Mouse (Mus musculus): ENCODE data around the gene Cryba4.

Cryba4 gene

DNA sequence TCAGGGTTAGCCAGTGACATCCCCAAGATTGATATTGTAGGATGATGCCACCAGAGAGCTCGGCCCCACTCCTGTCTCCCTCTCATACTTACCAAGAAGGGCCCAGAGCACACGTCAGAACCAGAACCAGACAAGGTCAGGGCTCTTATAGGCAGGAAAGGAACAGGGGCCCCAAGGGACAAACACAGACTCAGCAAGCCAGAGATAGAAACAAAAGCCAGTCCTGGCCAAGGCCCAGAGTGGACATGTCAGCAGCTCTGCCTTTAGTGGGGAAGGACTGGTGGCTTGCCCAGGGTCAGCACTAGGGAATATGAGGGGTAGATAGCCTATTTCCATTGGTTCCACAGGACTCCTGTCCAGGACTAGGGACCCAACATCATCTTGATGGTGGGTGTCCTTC lies at the start of gene Cryba4:
Gene Cryba4 (minus strand): TSS at position 119 of the 400 bp plus-strand sequence.
- no peak for DNase-seq (ENCODE audit: low spot score in 2 of 2)

GRCm38 (mm10) chr5:112301694-112302093 lies 49.4 kb upstream of the Cryba4 start:
- no peak for DNase-seq (ENCODE audit: low spot score in 2 of 2)

GRCm38 (mm10) chr5:112300721-112301308 lies 48.5 kb upstream of the Cryba4 start:
- no peak for DNase-seq (ENCODE audit: low spot score in 2 of 2)

- DNase-seq (ENCODE audit: low spot score in 2 of 2) = no peak
These were observed 47.8 kb upstream of the Cryba4 start for GRCm38 (mm10) chr5:112300112-112300511.

DNA sequence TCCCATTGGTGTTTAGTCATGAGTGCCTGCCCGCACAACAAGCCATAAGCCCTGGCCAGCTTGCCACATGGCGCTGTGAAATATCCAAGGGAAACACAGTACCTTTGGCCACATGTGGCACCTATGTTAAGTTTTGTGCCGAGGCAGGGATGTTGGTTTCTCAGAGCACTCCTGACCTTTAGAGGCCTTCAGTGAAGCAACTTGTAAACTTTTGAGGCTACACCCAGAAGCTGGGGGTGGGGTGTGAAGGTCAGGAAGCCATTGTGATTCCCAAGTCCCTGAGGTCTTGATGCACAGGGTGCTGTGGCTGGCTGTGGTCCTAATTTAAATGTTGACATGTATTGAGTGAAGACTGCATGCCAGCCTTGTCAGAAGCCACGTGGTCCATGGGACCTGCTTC lies 47.1 kb upstream of the Cryba4 start:
- no peak for DNase-seq (ENCODE audit: low spot score in 2 of 2)

GRCm38 (mm10) chr5:112298226-112298988 lies 46.1 kb upstream of the Cryba4 start:
- no peak for DNase-seq (ENCODE audit: low spot score in 2 of 2)

DNA sequence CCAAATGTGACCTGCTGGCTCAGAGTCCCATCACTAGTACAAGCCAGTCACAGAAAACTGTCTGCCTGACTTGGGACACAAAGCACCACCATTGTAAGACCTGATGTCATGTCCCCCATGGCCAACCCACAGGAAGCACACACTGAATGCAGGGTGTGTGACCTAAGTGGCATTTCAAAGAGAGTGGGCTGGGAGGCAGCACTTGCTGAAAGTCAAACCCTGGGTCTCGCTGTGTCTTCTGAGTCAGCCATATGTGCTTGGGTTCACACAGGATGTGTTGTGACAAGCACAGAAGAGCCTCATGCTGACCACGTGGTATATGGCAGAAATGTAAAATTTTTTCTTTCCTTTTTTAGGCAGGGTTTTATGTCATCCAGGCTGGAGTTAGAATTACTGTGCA lies 44.9 kb upstream of the Cryba4 start:
- no peak for DNase-seq (ENCODE audit: low spot score in 2 of 2)

GRCm38 (mm10) chr5:112296404-112297181 lies 44.3 kb upstream of the Cryba4 start:
- no peak for DNase-seq (ENCODE audit: low spot score in 2 of 2)

- no peak for DNase-seq (ENCODE audit: low spot score in 2 of 2)
These were observed 43.2 kb upstream of the Cryba4 start for GRCm38 (mm10) chr5:112295564-112295963.

DNA sequence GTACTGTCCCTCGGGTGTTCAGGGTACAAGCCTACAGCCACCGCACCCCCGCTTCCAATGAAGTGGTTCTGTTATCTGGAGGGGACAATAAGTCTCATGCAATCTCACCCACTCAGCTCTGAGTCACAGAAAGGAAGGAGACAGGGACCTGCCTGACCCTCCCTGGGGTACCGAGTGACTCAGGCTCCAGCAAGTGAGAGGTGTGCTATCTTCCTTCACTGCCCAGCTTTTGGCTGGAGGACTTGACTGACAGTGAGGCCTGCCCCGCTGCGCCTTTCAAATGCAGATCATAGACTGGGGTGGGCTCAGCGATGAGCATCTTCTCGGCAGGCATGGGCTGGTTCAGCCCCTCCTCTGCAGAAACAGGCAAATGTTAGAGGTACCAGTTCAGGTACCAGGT lies 42.8 kb upstream of the Cryba4 start:
- no peak for DNase-seq (ENCODE audit: low spot score in 2 of 2)

GRCm38 (mm10) chr5:112294696-112295095 lies 42.4 kb upstream of the Cryba4 start:
- DNase-seq (ENCODE audit: low spot score in 2 of 2) = no peak

DNA sequence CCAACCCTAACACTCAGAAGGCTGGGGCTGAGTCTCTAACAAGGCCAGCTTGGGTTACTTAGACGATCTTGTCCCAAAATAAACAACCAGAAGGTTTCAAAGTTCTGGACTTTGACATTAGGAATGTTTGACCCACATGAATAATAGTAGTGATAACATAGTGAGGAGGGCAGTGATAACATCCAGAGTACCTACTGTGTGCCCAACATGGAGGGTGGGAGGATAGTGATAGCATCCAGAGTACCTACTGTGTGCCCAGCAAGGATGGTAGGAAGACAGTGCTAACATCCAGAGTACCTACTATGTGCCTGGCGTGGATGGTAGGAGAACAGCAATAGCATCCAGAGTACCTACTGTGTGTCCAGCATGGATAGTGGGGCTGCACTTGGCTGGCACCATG lies 41.5 kb upstream of the Cryba4 start:
- no peak for DNase-seq (ENCODE audit: low spot score in 2 of 2)

DNA sequence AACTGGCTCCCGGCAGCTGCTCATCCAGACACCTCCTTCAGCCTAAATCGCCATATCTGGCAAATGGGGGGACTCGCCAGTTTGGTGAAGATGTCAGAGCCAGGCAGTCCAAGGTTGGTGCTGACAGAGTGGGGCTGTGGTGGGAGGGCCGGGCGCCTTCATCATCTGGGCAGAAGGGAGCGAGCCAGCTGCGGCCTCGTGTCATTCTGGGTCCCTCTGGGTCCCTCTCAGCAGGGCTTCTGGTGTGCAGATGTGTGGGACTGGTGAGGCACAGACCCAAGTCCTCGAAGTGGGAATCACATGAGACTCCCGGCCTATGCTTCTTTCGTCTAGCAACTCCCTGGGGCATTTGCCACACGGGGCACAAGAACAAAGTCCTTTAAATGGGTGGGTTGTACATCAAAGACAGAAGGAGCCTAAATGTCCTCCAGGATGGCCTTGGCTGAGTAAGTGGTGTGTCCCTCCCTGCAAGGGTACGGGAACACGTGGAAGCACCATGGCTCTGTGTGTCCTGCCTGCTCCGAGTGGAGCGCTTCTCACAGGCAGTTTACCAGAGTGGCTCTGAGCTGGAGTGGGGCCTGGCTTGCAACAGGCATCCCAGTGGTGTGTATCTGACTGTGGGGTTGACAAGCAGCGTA lies 40.1 kb upstream of the Cryba4 start:
- DNase-seq (ENCODE audit: low spot score in 2 of 2) = no peak

- no peak for DNase-seq (ENCODE audit: low spot score in 2 of 2)
These were observed 39.5 kb upstream of the Cryba4 start for GRCm38 (mm10) chr5:112291866-112292265.

DNA sequence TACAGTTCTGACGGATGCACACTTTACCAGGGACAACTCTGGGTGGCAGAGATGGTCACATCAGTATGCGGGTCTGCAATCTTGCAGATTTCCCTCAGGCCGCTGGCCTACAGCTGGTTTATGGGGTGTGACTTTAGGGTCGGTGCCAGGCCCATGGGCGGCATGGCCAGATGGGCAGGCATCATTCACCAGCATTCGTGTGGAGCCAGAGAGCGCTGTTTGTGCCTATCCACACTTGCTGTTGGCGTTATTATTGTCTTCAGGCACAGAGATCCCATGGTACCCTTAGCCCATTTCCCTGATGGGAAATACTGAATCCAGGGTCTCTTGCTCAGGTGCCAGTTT lies 38.2 kb upstream of the Cryba4 start:
- DNase-seq (ENCODE audit: low spot score in 2 of 2) = no peak

DNA sequence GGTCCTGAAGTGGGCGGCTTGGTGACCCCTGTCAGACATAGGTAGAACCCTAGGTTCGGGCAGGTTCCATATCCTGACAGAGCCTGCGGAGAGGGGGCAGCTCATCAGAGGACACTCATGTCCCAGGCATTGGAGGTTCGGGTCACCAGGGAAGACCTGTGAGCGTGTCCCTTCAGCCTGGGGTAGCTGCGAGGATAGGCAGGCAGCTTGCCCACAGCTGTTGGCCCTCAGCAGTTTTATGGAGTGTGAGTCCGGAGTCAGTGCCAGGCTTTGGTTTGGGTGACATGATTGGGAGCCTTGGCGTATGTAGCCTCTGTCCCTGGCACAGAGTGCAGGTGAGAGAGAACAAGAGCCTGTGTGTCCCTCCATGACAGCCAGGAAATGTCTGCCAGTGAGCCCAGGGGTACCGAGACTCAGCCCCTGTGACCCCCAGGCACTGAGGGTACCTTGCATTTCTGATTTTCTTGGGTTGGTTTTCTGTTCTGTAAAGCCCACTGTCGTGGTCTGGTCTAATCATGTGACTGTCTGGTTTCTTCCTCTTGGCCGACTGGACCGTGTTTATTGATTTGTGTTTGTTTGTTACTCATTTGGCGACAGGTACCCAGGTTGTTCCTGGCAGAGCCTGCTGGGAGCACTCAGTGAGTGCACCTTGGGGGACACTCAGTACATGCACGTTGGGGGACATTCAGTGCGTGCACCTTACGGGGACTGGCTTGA lies 37.7 kb upstream of the Cryba4 start:
- no peak for DNase-seq (ENCODE audit: low spot score in 2 of 2)

GRCm38 (mm10) chr5:112289236-112289635 lies 36.9 kb upstream of the Cryba4 start:
- DNase-seq (ENCODE audit: low spot score in 2 of 2) = no peak

- no peak for DNase-seq (ENCODE audit: low spot score in 2 of 2)
These were observed 36.1 kb upstream of the Cryba4 start for GRCm38 (mm10) chr5:112288193-112289141.

DNA sequence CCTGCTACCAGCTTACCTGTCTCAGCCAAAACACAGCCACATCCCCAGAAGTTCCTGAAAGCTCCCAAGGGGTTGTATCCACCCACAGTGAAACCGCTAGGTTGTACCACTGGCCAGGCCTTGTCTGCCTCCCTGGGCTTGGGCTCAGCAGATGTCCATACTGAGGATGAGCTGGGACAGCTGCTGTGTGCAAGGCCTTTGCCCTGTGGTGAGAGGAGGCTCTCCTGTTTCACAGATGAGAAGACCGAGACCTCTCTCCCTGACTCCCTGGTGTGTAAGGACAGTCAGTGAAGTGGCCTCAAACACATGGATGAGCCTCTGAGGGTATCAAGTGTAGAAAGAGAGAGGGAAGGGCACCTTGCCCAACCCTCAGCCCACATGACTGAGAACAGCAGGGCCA lies 35.3 kb upstream of the Cryba4 start:
- DNase-seq (ENCODE audit: low spot score in 2 of 2) = no peak

GRCm38 (mm10) chr5:112286984-112287641 lies 34.8 kb upstream of the Cryba4 start:
- DNase-seq (ENCODE audit: low spot score in 2 of 2) = no peak

All from urinary bladder, adult 18-20 months (tissue).